Mouse (Mus musculus): ENCODE results near the gene Flrt3. TPM values are rescaled to one million over a fixed set of nuclear protein-coding genes. Genes with fewer than 3 reads are reported as not detected.

Flrt3 gene
- polyA plus RNA-seq, 1 experiment from 2014 or later = 62.5 TPM

GRCm38 (mm10) chr2:140667261-140668047, 3.8 kb downstream of the Flrt3 start:
- 13% methylated on average over 13 of the region's 13 CpGs for WGBS
- Histone ChIP-seq H3K9ac (replicated peaks; ENCODE audit: low read length) (peak overlapping the region; percentile 49), H3K4me3 (replicated peaks; ENCODE audit: low read depth, low read length) (peak overlapping the region; percentile 70), H3K4me1 (ENCODE audit: control insufficient read depth, insufficient read depth, low read length) (peaks cover 30% of the 10 kb centered on the region), H3K27me3 (ENCODE audit: control insufficient read depth, insufficient read depth, low read length) (no peaks in the 10 kb centered on the region), H3K27ac (replicated peaks; ENCODE audit: low read depth, low read length) (0 out of 2 replicates have a peak overlapping the region, but pooled peaks have one; percentile 26), H3K4me2 (ENCODE audit: low read length) (peak overlapping the region; percentile 55), H3K36me3 (ENCODE audit: control insufficient read depth, insufficient read depth, low read length) (peaks cover 8% of the 10 kb centered on the region; the same call in 1 of the 2 replicates), H3K9me3 (ENCODE audit: control insufficient read depth, low read length) (no peaks in the 10 kb centered on the region)
- no peak for ATAC-seq (ENCODE audit: low FRiP score, low TSS enrichment)
- DNase-seq = peak; percentile 50

DNA sequence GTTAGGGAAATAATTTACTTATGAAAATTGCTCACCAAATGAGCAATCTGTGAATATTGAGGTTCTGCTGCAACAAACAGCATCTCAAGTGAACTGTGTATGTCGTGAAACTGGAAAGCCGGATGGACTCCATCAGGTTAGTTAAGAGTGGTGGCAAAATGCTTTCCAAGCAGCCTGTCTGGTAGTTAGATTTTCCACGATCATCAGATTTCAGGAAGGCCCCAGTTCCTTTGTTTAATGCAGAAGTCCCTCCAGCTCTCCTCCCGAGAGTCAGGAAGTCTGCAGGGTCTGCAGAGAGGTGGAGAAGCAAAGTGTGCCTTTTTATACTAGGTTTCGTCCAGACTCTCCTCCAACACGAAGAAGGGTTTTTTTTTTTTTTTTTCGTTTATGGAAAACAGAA, 4.4 kb downstream of the Flrt3 start:
- Histone ChIP-seq H3K9ac (replicated peaks; ENCODE audit: low read length) (peak overlapping the region; percentile 49; the same call in 1 of the 2 replicates), H3K4me3 (replicated peaks; ENCODE audit: low read depth, low read length) (peak overlapping the region; percentile 70), H3K27me3 (ENCODE audit: control insufficient read depth, insufficient read depth, low read length) (no peaks in the 10 kb centered on the region), H3K4me1 (ENCODE audit: control insufficient read depth, insufficient read depth, low read length) (peaks cover 30% of the 10 kb centered on the region), H3K9me3 (ENCODE audit: control insufficient read depth, low read length) (no peaks in the 10 kb centered on the region), H3K4me2 (ENCODE audit: low read length) (peak overlapping the region; percentile 55), H3K36me3 (ENCODE audit: control insufficient read depth, insufficient read depth, low read length) (peaks cover 8% of the 10 kb centered on the region; the same call in 1 of the 2 replicates), H3K27ac (replicated peaks; ENCODE audit: low read depth, low read length) (no peak overlapping the region)
- 15% methylated on average over 7 of the region's 7 CpGs for WGBS
- ATAC-seq (ENCODE audit: low FRiP score, low TSS enrichment) = no peak
- peak; percentile 40 for DNase-seq

- H3K4me3 ChIP-seq (replicated peaks; ENCODE audit: low read depth, low read length) = no peak overlapping the region
- H3K36me3 ChIP-seq (ENCODE audit: control insufficient read depth, insufficient read depth, low read length) = peaks cover 31% of the 10 kb centered on the region
- H3K27me3 ChIP-seq (ENCODE audit: control insufficient read depth, insufficient read depth, low read length) = no peaks in the 10 kb centered on the region
- DNase-seq (no peak), ATAC-seq (ENCODE audit: low FRiP score, low TSS enrichment) (no peak)
- WGBS = 92% methylated on average over 4 of the region's 4 CpGs
- H3K9me3 ChIP-seq (ENCODE audit: control insufficient read depth, low read length) = no peaks in the 10 kb centered on the region
- H3K4me2 ChIP-seq (ENCODE audit: low read length) = no peak overlapping the region
- H3K4me1 ChIP-seq (ENCODE audit: control insufficient read depth, insufficient read depth, low read length) = peaks cover 30% of the 10 kb centered on the region
- H3K27ac ChIP-seq (replicated peaks; ENCODE audit: low read depth, low read length) = no peak overlapping the region
- H3K9ac ChIP-seq (replicated peaks; ENCODE audit: low read length) = no peak overlapping the region
Measured at GRCm38 (mm10) chr2:140664381-140664780, 6.9 kb downstream of the Flrt3 start.

GRCm38 (mm10) chr2:140662673-140663072, 8.6 kb downstream of the Flrt3 start:
- ATAC-seq (ENCODE audit: low FRiP score, low TSS enrichment) (no peak), DNase-seq (no peak)
- 87% methylated on average over 5 of the region's 5 CpGs for WGBS
- Histone ChIP-seq H3K4me2 (ENCODE audit: low read length) (no peak overlapping the region), H3K4me3 (replicated peaks; ENCODE audit: low read depth, low read length) (no peak overlapping the region), H3K36me3 (ENCODE audit: control insufficient read depth, insufficient read depth, low read length) (peaks cover 42% of the 10 kb centered on the region), H3K9ac (replicated peaks; ENCODE audit: low read length) (no peak overlapping the region), H3K4me1 (ENCODE audit: control insufficient read depth, insufficient read depth, low read length) (peaks cover 31% of the 10 kb centered on the region), H3K9me3 (ENCODE audit: control insufficient read depth, low read length) (no peaks in the 10 kb centered on the region), H3K27ac (replicated peaks; ENCODE audit: low read depth, low read length) (no peak overlapping the region), H3K27me3 (ENCODE audit: control insufficient read depth, insufficient read depth, low read length) (no peaks in the 10 kb centered on the region)

GRCm38 (mm10) chr2:140653978-140654377, 17.3 kb downstream of the Flrt3 start:
- DNase-seq (no peak), ATAC-seq (ENCODE audit: low FRiP score, low TSS enrichment) (peak; percentile 38; the same call in 1 of the 2 replicates)
- H3K4me1 ChIP-seq (ENCODE audit: control insufficient read depth, insufficient read depth, low read length) = peaks cover 18% of the 10 kb centered on the region; the same call in 1 of the 2 replicates
- H3K27me3 ChIP-seq (ENCODE audit: control insufficient read depth, insufficient read depth, low read length) = no peaks in the 10 kb centered on the region
- H3K9ac ChIP-seq (replicated peaks; ENCODE audit: low read length) = no peak overlapping the region
- no peaks in the 10 kb centered on the region for H3K9me3 ChIP-seq (ENCODE audit: control insufficient read depth, low read length)
- no peak overlapping the region for H3K27ac ChIP-seq (replicated peaks; ENCODE audit: low read depth, low read length)
- no peak overlapping the region for H3K4me3 ChIP-seq (replicated peaks; ENCODE audit: low read depth, low read length)
- no peak overlapping the region for H3K4me2 ChIP-seq (ENCODE audit: low read length)
- peaks cover 9% of the 10 kb centered on the region; the same call in 1 of the 2 replicates for H3K36me3 ChIP-seq (ENCODE audit: control insufficient read depth, insufficient read depth, low read length)
- WGBS = 16% methylated on average over 2 of the region's 2 CpGs

DNA sequence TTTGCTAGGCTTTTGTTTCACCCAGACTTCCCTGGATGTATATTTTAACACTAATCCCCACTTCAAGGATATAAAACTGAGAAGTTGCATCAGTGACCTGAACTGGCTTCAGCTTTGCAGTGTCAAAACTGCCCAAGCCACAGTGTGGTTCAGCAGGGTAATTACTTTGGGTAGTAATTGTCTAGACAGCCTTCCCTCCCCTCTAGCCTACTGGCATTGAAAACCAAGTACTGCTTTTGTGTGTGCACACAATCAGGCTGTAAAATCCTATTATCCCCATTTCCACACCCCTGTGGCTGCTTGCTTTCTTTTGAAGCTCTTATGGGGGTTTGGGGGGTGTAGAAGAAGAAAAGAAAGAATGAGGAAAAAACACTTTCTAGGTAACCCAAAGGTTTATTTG, 17.8 kb downstream of the Flrt3 start:
- H3K4me2 ChIP-seq (ENCODE audit: low read length) = no peak overlapping the region
- peak; percentile 66; the same call in 1 of the 2 replicates for ATAC-seq (ENCODE audit: low FRiP score, low TSS enrichment)
- H3K36me3 ChIP-seq (ENCODE audit: control insufficient read depth, insufficient read depth, low read length) = peaks cover 4% of the 10 kb centered on the region; the same call in 1 of the 2 replicates

DNA sequence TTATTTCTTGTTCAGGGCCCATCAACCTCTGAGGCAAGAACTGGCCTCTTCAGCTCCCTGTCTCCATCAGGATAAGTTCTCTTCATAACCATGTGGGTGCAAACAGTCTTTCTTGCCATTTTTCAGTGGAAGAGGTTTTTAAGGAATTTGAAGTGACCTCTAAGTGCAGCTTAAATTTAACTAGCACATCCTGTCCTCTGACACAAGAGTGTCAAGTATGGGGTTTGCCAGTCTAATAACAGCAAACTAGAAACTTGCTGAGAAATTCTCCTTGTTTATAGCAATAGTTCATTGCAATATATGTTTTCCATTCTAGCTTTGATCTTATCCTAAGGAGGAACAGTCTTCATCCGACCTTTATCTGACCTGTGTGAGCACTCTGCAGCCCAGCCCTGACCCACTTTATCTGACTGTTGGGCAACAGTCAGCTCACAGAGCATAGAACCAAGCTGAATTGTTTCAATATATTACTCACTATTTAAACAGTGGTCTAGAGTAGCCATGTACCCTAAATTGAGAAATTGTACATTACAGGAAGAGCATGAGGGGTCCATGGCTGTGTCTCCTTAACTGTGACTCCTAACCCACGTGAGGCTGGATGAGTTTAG, 49.4 kb downstream of the Flrt3 start:
- Histone ChIP-seq H3K27me3 (ENCODE audit: control insufficient read depth, insufficient read depth, low read length) (no peaks in the 10 kb centered on the region), H3K27ac (replicated peaks; ENCODE audit: low read depth, low read length) (no peak overlapping the region), H3K4me3 (replicated peaks; ENCODE audit: low read depth, low read length) (no peak overlapping the region), H3K4me2 (ENCODE audit: low read length) (no peak overlapping the region), H3K36me3 (ENCODE audit: control insufficient read depth, insufficient read depth, low read length) (no peaks in the 10 kb centered on the region), H3K4me1 (ENCODE audit: control insufficient read depth, insufficient read depth, low read length) (no peaks in the 10 kb centered on the region), H3K9me3 (ENCODE audit: control insufficient read depth, low read length) (no peaks in the 10 kb centered on the region), H3K9ac (replicated peaks; ENCODE audit: low read length) (no peak overlapping the region)
- ATAC-seq (ENCODE audit: low FRiP score, low TSS enrichment) (no peak), DNase-seq (no peak)
- WGBS = 76% methylated on average over 2 of the region's 2 CpGs

More for the DNA sequence above, 17.8 kb downstream of the Flrt3 start:
- Histone ChIP-seq H3K27me3 (ENCODE audit: control insufficient read depth, insufficient read depth, low read length) (no peaks in the 10 kb centered on the region), H3K9ac (replicated peaks; ENCODE audit: low read length) (no peak overlapping the region), H3K9me3 (ENCODE audit: control insufficient read depth, low read length) (no peaks in the 10 kb centered on the region), H3K4me1 (ENCODE audit: control insufficient read depth, insufficient read depth, low read length) (peaks cover 18% of the 10 kb centered on the region; the same call in 1 of the 2 replicates), H3K4me3 (replicated peaks; ENCODE audit: low read depth, low read length) (no peak overlapping the region), H3K27ac (replicated peaks; ENCODE audit: low read depth, low read length) (no peak overlapping the region)
- peak; percentile 60 for DNase-seq

DNA sequence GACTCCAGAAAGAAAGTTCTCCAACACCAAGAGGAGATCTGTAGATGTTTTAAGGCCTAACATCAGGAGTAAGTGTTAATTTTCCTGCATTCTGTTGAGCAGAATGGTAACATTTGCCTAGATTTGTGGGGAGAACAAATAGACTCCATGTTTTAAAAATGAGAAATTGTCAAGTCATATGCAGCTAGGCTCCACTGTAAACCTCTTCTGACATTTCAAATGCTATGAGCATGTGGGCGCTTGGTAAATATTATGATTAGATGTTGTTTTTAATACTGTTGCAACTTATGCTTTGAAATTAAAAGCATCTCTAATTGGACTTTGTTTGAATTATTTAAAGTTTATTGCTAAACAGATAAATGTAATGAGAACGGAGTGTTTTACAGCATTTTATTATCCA, 55.8 kb downstream of the Flrt3 start:
- no peak for ATAC-seq (ENCODE audit: low FRiP score, low TSS enrichment)
- Histone ChIP-seq H3K27me3 (ENCODE audit: control insufficient read depth, insufficient read depth, low read length) (no peaks in the 10 kb centered on the region), H3K4me3 (replicated peaks; ENCODE audit: low read depth, low read length) (no peak overlapping the region), H3K4me1 (ENCODE audit: control insufficient read depth, insufficient read depth, low read length) (no peaks in the 10 kb centered on the region), H3K27ac (replicated peaks; ENCODE audit: low read depth, low read length) (no peak overlapping the region), H3K9me3 (ENCODE audit: control insufficient read depth, low read length) (no peaks in the 10 kb centered on the region), H3K36me3 (ENCODE audit: control insufficient read depth, insufficient read depth, low read length) (no peaks in the 10 kb centered on the region), H3K9ac (replicated peaks; ENCODE audit: low read length) (no peak overlapping the region), H3K4me2 (ENCODE audit: low read length) (no peak overlapping the region)
- DNase-seq = no peak
- WGBS = 97% methylated on average over 2 of the region's 2 CpGs

Measured in midbrain, embryonic 14.5 days (tissue).